In the genomic region with DNA sequence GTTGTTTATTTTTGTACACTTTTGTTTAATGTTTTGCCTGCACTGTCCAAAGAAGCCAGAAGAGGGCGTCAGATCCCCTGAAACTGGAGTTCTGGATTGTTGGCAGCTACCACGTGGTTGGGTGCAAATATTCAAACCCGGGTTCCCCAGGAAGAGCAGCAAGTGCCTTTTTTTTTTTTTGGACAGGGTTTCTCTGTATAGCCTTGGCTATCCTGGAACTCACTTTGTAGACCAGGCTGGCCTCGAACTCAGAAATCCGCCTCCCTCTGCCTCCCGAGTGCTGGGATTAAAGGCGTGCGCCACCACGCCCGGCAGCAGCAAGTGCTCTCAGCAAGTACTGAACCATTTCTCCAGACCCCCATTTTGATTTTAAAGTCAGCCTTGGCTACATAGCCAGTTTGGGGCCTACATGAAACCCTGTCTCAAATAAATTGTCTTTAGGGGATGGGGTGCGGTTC, we compare ENCODE assay signal across 8 mouse cellular contexts. TPM values are rescaled to one million over a fixed set of nuclear protein-coding genes. Genes with fewer than 3 reads are reported as not detected.
DNase-seq lines count a peak whose midpoint lies in the region; ATAC-seq and TF ChIP-seq lines count a peak whose summit lies in the region.
"Not testable (repeated sequence)": the region's sequence is repeated elsewhere in the genome, so short reads cannot be mapped to it uniquely, and the experiment has no call there.
"Had no signal": no experiment of that assay in that cellular context is flagged by ENCODE, and none has a peak within 500 bp of the region (broad histone marks: within the 10 kb centered on the region; RNA-seq: fewer than 3 reads in every experiment).

No protein-coding gene starts in this region.

- 74% methylated on average over 11 of the region's 11 CpGs for WGBS in hindbrain, embryonic 12.5 days
- WGBS in lung, postnatal 0 days = 62% methylated on average over 11 of the region's 11 CpGs

- not testable (repeated sequence) for TF ChIP-seq EP300 in lung, postnatal 0 days (IDR thresholded peaks at IDR 0.05)

- H3K27ac ChIP-seq in hindbrain, embryonic 12.5 days = peak overlapping the region; percentile 55; the same call in 1 of the 2 replicates
- peak overlapping the region; percentile 93 for H3K27ac ChIP-seq in lung, postnatal 0 days (ENCODE audit: low read length)

- not testable (repeated sequence) for H3K4me2 ChIP-seq in hindbrain, embryonic 12.5 days (replicated peaks); lung, postnatal 0 days (replicated peaks; ENCODE audit: low read depth, low read length)

- not testable (repeated sequence) for H3K36me3 ChIP-seq in hindbrain, embryonic 12.5 days; lung, postnatal 0 days (ENCODE audit: insufficient read depth, low read length)

- in situ Hi-C loops in Patski (cut with MboI; ENCODE audit: low pct_unique_long_range_greater_than_20kb) = not testable (repeated sequence)

- H3K9me3 ChIP-seq in hindbrain, embryonic 12.5 days (replicated peaks); lung, postnatal 0 days (ENCODE audit: low read length): not testable (repeated sequence)

- peaks cover 15% of the 10 kb centered on the region; the same call in 1 of the 2 replicates for H3K4me1 ChIP-seq in hindbrain, embryonic 12.5 days
- peaks cover 20% of the 10 kb centered on the region for H3K4me1 ChIP-seq in lung, postnatal 0 days (ENCODE audit: insufficient read depth, low read depth, low read length)

- not testable (repeated sequence) for ATAC-seq in Patski; hindbrain, embryonic 12.5 days (ENCODE audit: low FRiP score); lung, postnatal 0 days

- H3K4me3 ChIP-seq in hindbrain, embryonic 12.5 days; lung, postnatal 0 days (ENCODE audit: low read depth, low read length): not testable (repeated sequence)

- not testable (repeated sequence) for H3K27me3 ChIP-seq in Patski; hindbrain, embryonic 12.5 days; lung, postnatal 0 days (replicated peaks; ENCODE audit: insufficient read depth, low read length)

- peak; percentile 65 for TF ChIP-seq CTCF in Patski (IDR thresholded peaks at IDR 0.05)
- peak; percentile 74 for TF ChIP-seq CTCF in lung, postnatal 0 days (IDR thresholded peaks at IDR 0.05)

- POLR2A ChIA-PET in Patski (lab: Charles Lee) = interaction anchor here (0.9 to 2.7 kb wide), 4 partner anchors 28 to 59 kb away, joined by 3 to 21 read pairs (median 4); no protein-coding TSS in a partner anchor

- CTCF ChIA-PET in Patski (lab: Charles Lee) = interaction anchor here (1.1 to 2.2 kb wide), 11 partner anchors 11 to 61 kb away, joined by 3 to 7 read pairs (median 5); partner anchors contain the start of gene Ptma

- DNase-seq in Patski (ENCODE audit: low read depth, low spot score) = not testable (repeated sequence)
- DNase-seq in cerebellum, adult 9-10 months = peak; percentile 76
- DNase-seq in gastrocnemius, adult 8-10 months (ENCODE audit: low spot score in 2 of 2) = peak; percentile 35 to 37
- peak; percentile 28 to 36 for DNase-seq in layer of hippocampus, postnatal 10 days (ENCODE audit: low spot score in 2 of 2)
- DNase-seq in lung, postnatal 0 days (ENCODE audit: low spot score) = peak; percentile 69
- peak; percentile 40 for DNase-seq in spleen, adult 12 weeks (ENCODE audit: low spot score)

- H3K9ac ChIP-seq in hindbrain, embryonic 12.5 days; lung, postnatal 0 days (replicated peaks; ENCODE audit: low read depth): not testable (repeated sequence)

RNA-seq across cellular contexts. Expression of gene Tex44, which starts 45.4 kb away (rescaled TPM):
- polyA plus RNA-seq in Patski (2021) = not detected
- total RNA-seq in gastrocnemius, adult 8-10 months (2022) = not detected
- not detected in 2 replicates for polyA plus RNA-seq in hindbrain, embryonic 12.5 days (2016; fragmentation: Nextera tagmentation; extraction: Ambion mirVana)
- total RNA-seq in layer of hippocampus, postnatal 10 days (2021) = not detected
- not detected in 2 replicates for polyA plus RNA-seq in lung, postnatal 0 days (2015; fragmentation: Nextera tagmentation; extraction: Ambion mirVana)
- total RNA-seq: layer of hippocampus, postnatal 25 days had no signal

RNA-seq across cellular contexts. Expression of gene Nmur1, which starts 45.5 kb away (rescaled TPM):
- not detected for polyA plus RNA-seq in Patski (2021)
- not detected for total RNA-seq in gastrocnemius, adult 8-10 months (2022)
- 0.23 TPM in 1 of 2 replicates, not detected in the other for polyA plus RNA-seq in hindbrain, embryonic 12.5 days (2016; fragmentation: Nextera tagmentation; extraction: Ambion mirVana)
- not detected for total RNA-seq in layer of hippocampus, postnatal 10 days (2021)
- 1.3 and 2.1 TPM in 2 replicates for polyA plus RNA-seq in lung, postnatal 0 days (2015; fragmentation: Nextera tagmentation; extraction: Ambion mirVana)
- total RNA-seq: layer of hippocampus, postnatal 25 days had no signal

RNA-seq across cellular contexts. Expression of gene Ptma, which starts 55.0 kb away (rescaled TPM):
- polyA plus RNA-seq in Patski (2021) = 2,326 TPM
- total RNA-seq in gastrocnemius, adult 8-10 months (2022) = 10 to 100 TPM; 50.9 to 76.9 (median 67.7) TPM
- 2,735 and 2,863 TPM in 2 replicates for polyA plus RNA-seq in hindbrain, embryonic 12.5 days (2016; fragmentation: Nextera tagmentation; extraction: Ambion mirVana)
- total RNA-seq in layer of hippocampus, postnatal 10 days (2021) = 100 to 1,000 TPM; 617 to 662 TPM
- 1,264 and 1,361 TPM in 2 replicates for polyA plus RNA-seq in lung, postnatal 0 days (2015; fragmentation: Nextera tagmentation; extraction: Ambion mirVana)
